Mouse (Mus musculus) E14TG2a.4 (cell line): ENCODE measurements at regions not wholly inside any gene's neighbourhood (a gene's known extent, or its start where the extent isn't known, plus 50 kb on each side); places are given as distances from the start of the nearest gene placed in this dataset.

Source experiments
- CTCF ChIP-seq: conservative IDR thresholded peaks from 2 replicates; pipeline ENCODE4 v1.5.1; 2014; ENCODE audit warnings: low read length
- NANOG ChIP-seq: IDR thresholded peaks from 2 replicates; pipeline ENCODE4 v1.6.1; 2014; ENCODE audit warnings: borderline replicate concordance, low read length, mixed read lengths

GRCm38 (mm10) chr13:90292124-90292523, 202.7 kb upstream of the Xrcc4 start:
- no peak for TF ChIP-seq CTCF
- no peak for TF ChIP-seq NANOG
